Mouse (Mus musculus) liver, adult 2 months (tissue): ENCODE results near the gene Mpnd. TPM values are rescaled to one million over a fixed set of nuclear protein-coding genes. Genes with fewer than 3 reads are reported as not detected.
A peak's percentile ranks its signal among the peaks of the same experiment; 100 is the strongest.

ENCODE experiments used
- DNase-seq: peaks from one replicate; pipeline ENCODE4 v3.0.0-alpha.2; 2011; ENCODE audit warnings: low read depth, low spot score; ENCODE audit errors: extremely low read depth
- H3K27ac ChIP-seq: fragments of 200-500 bp; replicated peaks from 2 replicates; pipeline ENCODE4 v1.5.1; 2012; ENCODE audit warnings: low read depth, mild to moderate bottlenecking, control low read depth, inconsistent platforms, low read length; ENCODE audit not compliant: insufficient read depth
- H3K27me3 ChIP-seq: fragments of 200-500 bp; 2 replicates; pipeline ENCODE4 v1.6.1; 2012; ENCODE audit warnings: mild to moderate bottlenecking, moderate library complexity, low read length, inconsistent platforms; ENCODE audit not compliant: control insufficient read depth, insufficient read depth
- H3K36me3 ChIP-seq: fragments of 200-500 bp; 2 replicates; pipeline ENCODE4 v1.6.1; 2012; ENCODE audit warnings: low read length, inconsistent platforms; ENCODE audit not compliant: control insufficient read depth, insufficient read depth
- H3K4me1 ChIP-seq: fragments of 200-500 bp; 2 replicates; pipeline ENCODE4 v1.6.1; 2011; ENCODE audit warnings: low read length; ENCODE audit not compliant: control insufficient read depth, insufficient read depth
- H3K4me3 ChIP-seq: fragments of 200-500 bp; 2 replicates; pipeline ENCODE4 v1.5.1; 2011; ENCODE audit warnings: low read depth, mild to moderate bottlenecking, control low read depth, low read length, moderate library complexity; ENCODE audit not compliant: insufficient read depth
- H3K79me2 ChIP-seq: fragments of 200-500 bp; 2 replicates; pipeline ENCODE4 v1.6.1; 2012; ENCODE audit warnings: inconsistent platforms, mild to moderate bottlenecking, low read length, moderate library complexity; ENCODE audit not compliant: control insufficient read depth, insufficient read depth
- H3K9ac ChIP-seq: fragments of 200-500 bp; 2 replicates; pipeline ENCODE4 v1.6.1; 2012; ENCODE audit warnings: low read depth, mild to moderate bottlenecking, control low read depth, inconsistent platforms, low read length
- CTCF ChIP-seq: fragments of 200-500 bp; IDR thresholded peaks from 2 replicates; pipeline ENCODE4 v1.5.1; 2011; ENCODE audit warnings: low read depth, low read length, control low read depth
- POLR2A ChIP-seq: fragments of 200-500 bp; IDR thresholded peaks from 2 replicates; pipeline ENCODE4 v1.6.1; 2011; ENCODE audit warnings: low read length, control low read depth; ENCODE audit not compliant: insufficient read depth; ENCODE audit errors: extremely low read depth
- WGBS: fragments of 180-500 bp; shearing (Covaris S2); methylation state at CpG from one replicate; pipeline ENCODE4 v1.1.7; 2018; 5-methylcytosine and 5-hydroxymethylcytosine counted together
- polyA plus RNA-seq: library from polyadenylated mRNA; depleted of rRNA; stranded (reverse); fragments of >200 nt; gene quantifications from 2 replicates; pipeline ENCODE4 v1.2.3, GENCODE M21; 2012
- total RNA-seq: library from RNA; depleted of rRNA; stranded (reverse); fragments of >200 nt; gene quantifications from 2 replicates; pipeline ENCODE4 v1.2.3, GENCODE M21; 2014

Mpnd gene
- total and polyA plus RNA-seq, 2 experiments: 93.2 to 175 TPM

DNA sequence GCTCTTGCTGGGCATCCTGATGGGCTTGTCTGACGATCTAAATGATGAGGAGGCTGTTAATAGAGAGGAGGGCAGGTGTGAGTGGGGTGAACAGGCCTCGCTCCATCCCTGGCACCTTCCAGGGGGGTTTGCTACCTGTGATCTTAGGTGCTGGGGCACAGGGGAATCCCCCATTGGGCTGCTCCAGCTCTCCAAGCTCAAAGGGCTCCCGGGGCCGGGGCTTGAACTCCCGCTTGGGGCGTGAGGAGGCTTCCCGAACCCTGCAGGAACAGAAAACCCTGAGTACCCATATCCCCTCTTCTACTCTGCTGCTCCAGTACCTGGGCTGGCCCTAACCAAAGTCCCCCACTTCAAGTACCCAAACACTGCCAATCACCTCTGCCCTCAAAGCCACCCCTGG lies 12.3 kb downstream of the Mpnd start:
- no peak for DNase-seq
- TF ChIP-seq POLR2A (no peak), CTCF (no peak)
- Histone ChIP-seq H3K4me3 (no peak overlapping the region), H3K36me3 (peaks cover 4% of the 10 kb centered on the region; the same call in 1 of the 2 replicates), H3K79me2 (peaks cover 9% of the 10 kb centered on the region; the same call in 1 of the 2 replicates), H3K27ac (no peak overlapping the region), H3K4me1 (peaks cover 6% of the 10 kb centered on the region; the same call in 1 of the 2 replicates), H3K9ac (no peak overlapping the region), H3K27me3 (no peaks in the 10 kb centered on the region)
- 89% methylated on average over 7 of the region's 7 CpGs for WGBS

DNA sequence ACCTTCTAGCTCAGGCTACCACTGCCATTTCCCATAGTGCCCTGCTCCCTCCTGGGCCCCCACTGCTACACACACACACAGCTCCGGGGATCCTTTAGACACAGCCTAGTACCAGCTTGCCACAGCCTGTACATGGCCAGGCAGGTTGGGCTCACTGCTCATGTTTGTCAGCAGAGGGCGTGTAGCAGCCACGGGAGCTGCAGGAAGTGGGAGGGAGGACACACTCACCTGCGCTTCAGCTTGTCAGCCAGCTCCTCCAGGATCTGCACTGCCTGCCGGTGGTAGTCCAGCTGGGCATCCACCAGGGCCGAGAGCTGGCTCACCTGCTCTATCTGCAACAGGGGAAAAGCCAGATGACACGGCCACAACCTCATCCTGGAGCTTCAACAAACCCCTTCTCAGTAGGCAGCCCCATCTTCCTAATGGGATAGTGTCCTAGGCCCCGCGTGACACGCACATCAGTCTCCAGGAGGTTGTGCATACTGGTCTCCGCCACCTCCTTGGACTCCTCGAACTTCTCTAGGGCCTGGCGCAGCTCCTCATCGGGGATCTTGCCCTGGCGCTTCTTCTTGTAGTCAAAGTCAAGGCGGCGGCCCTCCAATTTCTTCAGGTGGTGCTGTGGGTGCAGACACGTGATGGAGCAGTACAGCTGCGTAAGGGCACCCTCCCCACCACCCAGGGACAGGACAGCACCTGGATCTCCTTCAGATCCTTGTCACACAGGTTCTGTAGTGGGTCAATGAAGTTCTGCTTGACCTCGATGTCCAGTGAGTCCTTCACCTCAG lies 13.0 kb downstream of the Mpnd start:
- H3K9ac ChIP-seq: no peak overlapping the region
- peaks cover 13% of the 10 kb centered on the region; the same call in 1 of the 2 replicates for H3K79me2 ChIP-seq
- peaks cover 9% of the 10 kb centered on the region; the same call in 1 of the 2 replicates for H3K4me1 ChIP-seq
- H3K27ac ChIP-seq: no peak overlapping the region
- peaks cover 4% of the 10 kb centered on the region; the same call in 1 of the 2 replicates for H3K36me3 ChIP-seq
- WGBS: 70% methylated on average over 20 of the region's 20 CpGs
- no peak overlapping the region for H3K4me3 ChIP-seq
- H3K27me3 ChIP-seq: no peaks in the 10 kb centered on the region
- peak; percentile 46 for DNase-seq
- TF ChIP-seq CTCF: peak; percentile 85
- no peak for TF ChIP-seq POLR2A

DNA sequence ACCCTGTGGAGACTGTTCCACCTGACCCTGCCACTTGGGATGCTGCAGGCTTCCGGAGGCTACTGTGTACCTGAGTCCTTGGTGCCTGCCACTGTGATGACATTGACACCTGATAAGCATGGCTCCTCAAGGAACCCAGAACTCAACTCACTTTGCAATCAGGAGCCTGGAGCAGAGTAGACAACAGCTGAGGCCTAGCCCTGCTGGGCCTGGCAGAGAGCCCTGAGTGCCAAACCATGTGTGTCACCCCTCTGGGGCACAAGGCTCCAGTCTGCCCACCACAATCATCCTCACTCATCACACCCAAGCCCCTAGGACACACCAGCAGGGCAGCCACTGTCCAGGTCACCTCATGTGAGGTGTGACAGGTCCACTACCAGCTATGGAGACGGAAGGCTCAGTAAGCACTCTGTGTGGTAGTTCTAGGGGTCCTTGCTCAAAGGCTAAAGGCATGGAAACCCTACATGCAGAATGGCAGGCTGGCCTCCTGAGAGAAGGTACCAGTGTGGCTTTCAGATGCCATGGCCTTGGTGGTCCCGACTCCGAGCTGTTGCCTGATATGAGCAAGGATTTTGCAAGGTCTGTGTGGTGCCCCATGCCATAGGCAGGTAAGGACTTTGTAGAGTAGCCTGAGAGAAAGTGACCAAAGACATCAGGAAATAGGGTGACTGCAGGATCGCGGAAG lies 15.0 kb downstream of the Mpnd start:
- peaks cover 28% of the 10 kb centered on the region; the same call in 1 of the 2 replicates for H3K79me2 ChIP-seq
- no peak for DNase-seq
- peaks cover 13% of the 10 kb centered on the region; the same call in 1 of the 2 replicates for H3K4me1 ChIP-seq
- TF ChIP-seq POLR2A: no peak
- no peak for TF ChIP-seq CTCF
- no peak overlapping the region for H3K4me3 ChIP-seq
- H3K9ac ChIP-seq: no peak overlapping the region
- H3K27me3 ChIP-seq: no peaks in the 10 kb centered on the region
- WGBS: 89% methylated on average over 6 of the region's 6 CpGs
- H3K27ac ChIP-seq: no peak overlapping the region
- peaks cover 2% of the 10 kb centered on the region; the same call in 1 of the 2 replicates for H3K36me3 ChIP-seq

DNA sequence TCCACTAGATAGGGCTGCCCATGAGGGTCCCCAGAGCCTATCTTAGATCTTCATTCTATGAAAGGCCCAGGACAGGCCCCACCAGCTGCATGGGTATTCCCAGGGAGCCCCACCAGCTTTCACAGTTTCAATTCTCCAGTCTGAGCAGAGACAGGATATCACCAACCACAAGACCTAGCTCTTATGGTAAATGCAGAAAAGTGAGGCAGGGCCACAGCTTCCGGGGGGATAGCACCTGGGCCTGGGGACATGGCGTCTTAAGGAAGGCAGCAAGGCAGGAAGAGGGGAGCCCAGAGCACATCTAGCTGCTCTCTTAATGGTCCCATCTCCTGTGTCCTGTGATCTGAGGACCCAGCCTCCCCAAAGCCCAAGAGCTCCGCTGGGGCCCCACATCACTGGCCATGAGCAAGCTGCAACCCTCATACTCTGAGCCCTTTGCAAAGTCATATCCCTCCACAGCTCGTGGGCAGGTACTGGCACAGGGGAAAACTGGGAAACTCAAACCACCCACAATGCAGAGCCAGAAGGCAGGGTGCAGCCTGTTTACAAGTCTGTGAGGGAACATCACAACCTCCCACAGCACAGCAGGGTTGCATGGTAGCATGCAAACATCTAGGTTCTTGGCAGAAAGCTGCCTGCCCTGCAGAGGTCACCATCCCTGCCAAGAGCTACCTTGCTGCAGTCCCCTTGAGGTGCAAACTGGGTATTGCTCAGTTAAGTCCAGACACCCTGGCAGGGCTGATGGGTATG lies 15.8 kb downstream of the Mpnd start:
- DNase-seq: no peak
- WGBS: 79% methylated on average over 4 of the region's 4 CpGs
- Histone ChIP-seq H3K9ac (no peak overlapping the region), H3K27me3 (no peaks in the 10 kb centered on the region), H3K36me3 (peaks cover 1% of the 10 kb centered on the region; the same call in 1 of the 2 replicates), H3K27ac (no peak overlapping the region), H3K4me1 (peaks cover 13% of the 10 kb centered on the region; the same call in 1 of the 2 replicates), H3K79me2 (peaks cover 36% of the 10 kb centered on the region), H3K4me3 (no peak overlapping the region)
- no peak for TF ChIP-seq CTCF
- no peak for TF ChIP-seq POLR2A

DNA sequence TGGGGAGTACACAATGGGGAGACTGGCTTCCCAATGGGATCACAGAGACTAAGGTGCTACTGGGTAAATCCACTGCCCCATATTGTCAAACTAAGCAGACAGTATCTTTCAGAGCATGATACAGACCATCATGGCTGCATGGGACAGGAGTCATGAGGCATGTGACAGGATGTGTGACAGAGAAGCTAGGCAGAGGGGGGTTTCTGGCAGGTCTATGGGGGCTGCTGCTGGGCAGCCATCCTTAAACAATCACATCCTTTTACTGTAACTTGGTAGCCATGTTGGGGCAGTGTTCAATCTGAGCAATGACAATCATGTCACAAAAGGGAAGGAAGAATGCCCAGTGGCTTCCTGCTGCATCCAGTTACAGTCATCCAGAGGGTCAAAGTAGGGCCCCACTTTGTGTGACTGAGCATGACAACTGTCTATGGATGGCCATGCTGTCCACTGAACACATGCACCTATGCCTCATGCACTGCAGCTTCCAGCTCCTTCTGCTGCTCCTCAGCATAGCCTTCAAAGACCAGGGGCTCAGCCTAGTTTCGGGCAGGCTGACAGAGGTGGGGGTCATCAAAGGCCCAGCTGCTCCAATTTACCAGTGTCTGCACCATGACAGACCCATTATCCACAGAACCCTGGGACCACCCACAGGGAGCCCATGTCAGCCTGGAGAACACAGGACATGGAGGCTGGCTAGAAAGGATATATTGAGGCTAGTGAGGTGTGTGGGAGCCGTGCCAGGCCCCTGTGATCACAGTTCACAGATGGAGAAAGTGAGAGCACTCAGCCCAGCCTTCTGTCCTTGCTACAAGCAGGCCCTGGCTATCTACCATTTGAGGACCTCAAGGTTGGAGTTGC lies 16.8 kb downstream of the Mpnd start:
- Histone ChIP-seq H3K9ac (no peak overlapping the region), H3K4me3 (no peak overlapping the region), H3K79me2 (peaks cover 43% of the 10 kb centered on the region), H3K27ac (no peak overlapping the region; the same call in 1 of the 2 replicates), H3K36me3 (no peaks in the 10 kb centered on the region), H3K27me3 (no peaks in the 10 kb centered on the region), H3K4me1 (peaks cover 20% of the 10 kb centered on the region)
- WGBS: 89% methylated on average over 2 of the region's 2 CpGs
- TF ChIP-seq CTCF: no peak
- TF ChIP-seq POLR2A: no peak
- no peak for DNase-seq
